Mouse (Mus musculus): ENCODE results near the gene Acsbg1. TPM values are rescaled to one million over a fixed set of nuclear protein-coding genes. Genes with fewer than 3 reads are reported as not detected.
A peak's percentile ranks its signal among the peaks of the same experiment; 100 is the strongest.

Acsbg1 gene
- 32.4 and 38.9 TPM in 2 replicates for polyA plus RNA-seq (2014; fragmentation: Nextera tagmentation; extraction: Ambion mirVana)

GRCm38 (mm10) chr9:54661605-54662377, at the start of gene Acsbg1:
Gene Acsbg1, minus strand, starts transcription at chr9:54661870.
- ATAC-seq (ENCODE audit: low FRiP score) (peak; percentile 84; the same call in 1 of the 2 replicates), DNase-seq (ENCODE audit: low spot score) (no peak)
- no peak within 1 kb of the TSS for H3K4me3 ChIP-seq (replicated peaks; ENCODE audit: low read length)
- H3K27ac ChIP-seq = 0 out of 2 replicates have a peak within 1 kb of the TSS, but pooled peaks have one; percentile 54
- no peaks in the 10 kb centered on the region for H3K36me3 ChIP-seq (replicated peaks; ENCODE audit: control insufficient read depth, insufficient read depth)
- peaks cover 4% of the 10 kb centered on the region; the same call in 1 of the 2 replicates for H3K4me1 ChIP-seq (replicated peaks; ENCODE audit: control insufficient read depth, insufficient read depth, low read length)
- H3K4me2 ChIP-seq (replicated peaks) = peak within 1 kb of the TSS; percentile 35
- H3K9ac ChIP-seq = no peak within 1 kb of the TSS
- H3K9me3 ChIP-seq (ENCODE audit: control insufficient read depth, low read length) = no peaks in the 10 kb centered on the region
- WGBS = 3% methylated on average over 10 of the region's 10 CpGs
- H3K27me3 ChIP-seq (ENCODE audit: control insufficient read depth, insufficient read depth, low read length) = no peaks in the 10 kb centered on the region

GRCm38 (mm10) chr9:54708085-54708484, 46.4 kb upstream of the Acsbg1 start:
- DNase-seq (ENCODE audit: low spot score) = no peak
- Histone ChIP-seq H3K4me3 (replicated peaks; ENCODE audit: low read length) (no peak overlapping the region), H3K36me3 (replicated peaks; ENCODE audit: control insufficient read depth, insufficient read depth) (peaks cover 29% of the 10 kb centered on the region), H3K27me3 (ENCODE audit: control insufficient read depth, insufficient read depth, low read length) (no peaks in the 10 kb centered on the region), H3K9me3 (ENCODE audit: control insufficient read depth, low read length) (no peaks in the 10 kb centered on the region), H3K9ac (no peak overlapping the region), H3K4me2 (replicated peaks) (no peak overlapping the region), H3K27ac (no peak overlapping the region), H3K4me1 (replicated peaks; ENCODE audit: control insufficient read depth, insufficient read depth, low read length) (no peaks in the 10 kb centered on the region)
- ATAC-seq (ENCODE audit: low FRiP score) = no peak
- 88% methylated on average over 5 of the region's 5 CpGs for WGBS

- Histone ChIP-seq H3K27ac (no peak overlapping the region), H3K4me3 (replicated peaks; ENCODE audit: low read length) (no peak overlapping the region), H3K27me3 (ENCODE audit: control insufficient read depth, insufficient read depth, low read length) (no peaks in the 10 kb centered on the region), H3K36me3 (replicated peaks; ENCODE audit: control insufficient read depth, insufficient read depth) (peaks cover 23% of the 10 kb centered on the region), H3K4me1 (replicated peaks; ENCODE audit: control insufficient read depth, insufficient read depth, low read length) (no peaks in the 10 kb centered on the region), H3K9ac (no peak overlapping the region), H3K4me2 (replicated peaks) (no peak overlapping the region), H3K9me3 (ENCODE audit: control insufficient read depth, low read length) (no peaks in the 10 kb centered on the region)
- 59% methylated on average over 8 of the region's 8 CpGs for WGBS
- ATAC-seq (ENCODE audit: low FRiP score) (no peak), DNase-seq (ENCODE audit: low spot score) (no peak)
Measured at GRCm38 (mm10) chr9:54707288-54707999, 45.8 kb upstream of the Acsbg1 start.

GRCm38 (mm10) chr9:54705561-54705960, 43.9 kb upstream of the Acsbg1 start:
- H3K9ac ChIP-seq = no peak overlapping the region
- H3K4me2 ChIP-seq (replicated peaks) = no peak overlapping the region
- H3K27me3 ChIP-seq (ENCODE audit: control insufficient read depth, insufficient read depth, low read length) = peaks cover 10% of the 10 kb centered on the region
- H3K4me1 ChIP-seq (replicated peaks; ENCODE audit: control insufficient read depth, insufficient read depth, low read length) = no peaks in the 10 kb centered on the region
- WGBS = 48% methylated on average over 1 of the region's 1 CpGs
- H3K4me3 ChIP-seq (replicated peaks; ENCODE audit: low read length) = no peak overlapping the region
- no peak overlapping the region for H3K27ac ChIP-seq
- no peak for DNase-seq (ENCODE audit: low spot score)
- H3K36me3 ChIP-seq (replicated peaks; ENCODE audit: control insufficient read depth, insufficient read depth) = 0 out of 2 replicates have a peak, but pooled peaks cover 4% of the 10 kb centered on the region
- no peak for ATAC-seq (ENCODE audit: low FRiP score)
- no peaks in the 10 kb centered on the region for H3K9me3 ChIP-seq (ENCODE audit: control insufficient read depth, low read length)

- H3K9me3 ChIP-seq (ENCODE audit: control insufficient read depth, low read length) = no peaks in the 10 kb centered on the region
- H3K4me2 ChIP-seq (replicated peaks) = no peak overlapping the region
- WGBS = 81% methylated on average over 5 of the region's 5 CpGs
- no peaks in the 10 kb centered on the region for H3K36me3 ChIP-seq (replicated peaks; ENCODE audit: control insufficient read depth, insufficient read depth)
- no peak overlapping the region for H3K9ac ChIP-seq
- H3K27me3 ChIP-seq (ENCODE audit: control insufficient read depth, insufficient read depth, low read length) = peaks cover 19% of the 10 kb centered on the region
- no peak overlapping the region for H3K4me3 ChIP-seq (replicated peaks; ENCODE audit: low read length)
- DNase-seq (ENCODE audit: low spot score) (no peak), ATAC-seq (ENCODE audit: low FRiP score) (no peak)
- H3K4me1 ChIP-seq (replicated peaks; ENCODE audit: control insufficient read depth, insufficient read depth, low read length) = peaks cover 5% of the 10 kb centered on the region; the same call in 1 of the 2 replicates
- H3K27ac ChIP-seq = no peak overlapping the region
Measured at GRCm38 (mm10) chr9:54704361-54704760, 42.7 kb upstream of the Acsbg1 start.

- Histone ChIP-seq H3K4me3 (replicated peaks; ENCODE audit: low read length) (no peak overlapping the region), H3K4me2 (replicated peaks) (no peak overlapping the region), H3K27me3 (ENCODE audit: control insufficient read depth, insufficient read depth, low read length) (peaks cover 33% of the 10 kb centered on the region), H3K9me3 (ENCODE audit: control insufficient read depth, low read length) (no peaks in the 10 kb centered on the region), H3K4me1 (replicated peaks; ENCODE audit: control insufficient read depth, insufficient read depth, low read length) (peaks cover 5% of the 10 kb centered on the region; the same call in 1 of the 2 replicates), H3K9ac (no peak overlapping the region), H3K27ac (no peak overlapping the region), H3K36me3 (replicated peaks; ENCODE audit: control insufficient read depth, insufficient read depth) (no peaks in the 10 kb centered on the region)
- whole genome bisulfite sequencing = 50% methylated on average over 2 of the region's 2 CpGs
- ATAC-seq (ENCODE audit: low FRiP score) (no peak), DNase-seq (ENCODE audit: low spot score) (no peak)
Measured at GRCm38 (mm10) chr9:54702581-54702980, 40.9 kb upstream of the Acsbg1 start.

- H3K4me2 ChIP-seq (replicated peaks) = peak overlapping the region; percentile 80; the same call in 1 of the 2 replicates
- WGBS = 82% methylated on average over 7 of the region's 7 CpGs
- DNase-seq (ENCODE audit: low spot score) (no peak), ATAC-seq (ENCODE audit: low FRiP score) (no peak)
- H3K9ac ChIP-seq = no peak overlapping the region
- peaks cover 5% of the 10 kb centered on the region; the same call in 1 of the 2 replicates for H3K4me1 ChIP-seq (replicated peaks; ENCODE audit: control insufficient read depth, insufficient read depth, low read length)
- peaks cover 40% of the 10 kb centered on the region for H3K27me3 ChIP-seq (ENCODE audit: control insufficient read depth, insufficient read depth, low read length)
- no peak overlapping the region for H3K4me3 ChIP-seq (replicated peaks; ENCODE audit: low read length)
- no peaks in the 10 kb centered on the region for H3K9me3 ChIP-seq (ENCODE audit: control insufficient read depth, low read length)
- no peak overlapping the region for H3K27ac ChIP-seq
- no peaks in the 10 kb centered on the region for H3K36me3 ChIP-seq (replicated peaks; ENCODE audit: control insufficient read depth, insufficient read depth)
Measured at GRCm38 (mm10) chr9:54700746-54701145, 39.1 kb upstream of the Acsbg1 start.

- Histone ChIP-seq H3K4me2 (replicated peaks) (peak overlapping the region; percentile 80), H3K27ac (no peak overlapping the region), H3K4me1 (replicated peaks; ENCODE audit: control insufficient read depth, insufficient read depth, low read length) (peaks cover 5% of the 10 kb centered on the region; the same call in 1 of the 2 replicates), H3K9ac (peak overlapping the region; percentile 83), H3K9me3 (ENCODE audit: control insufficient read depth, low read length) (no peaks in the 10 kb centered on the region), H3K4me3 (replicated peaks; ENCODE audit: low read length) (peak overlapping the region; percentile 75), H3K27me3 (ENCODE audit: control insufficient read depth, insufficient read depth, low read length) (peaks cover 40% of the 10 kb centered on the region), H3K36me3 (replicated peaks; ENCODE audit: control insufficient read depth, insufficient read depth) (no peaks in the 10 kb centered on the region)
- 29% methylated on average over 9 of the region's 9 CpGs for WGBS
- ATAC-seq (ENCODE audit: low FRiP score) = no peak
- no peak for DNase-seq (ENCODE audit: low spot score)
Measured at GRCm38 (mm10) chr9:54700174-54700475, 38.5 kb upstream of the Acsbg1 start.

GRCm38 (mm10) chr9:54699345-54700173, 37.9 kb upstream of the Acsbg1 start:
- Histone ChIP-seq H3K9me3 (ENCODE audit: control insufficient read depth, low read length) (no peaks in the 10 kb centered on the region), H3K9ac (peak overlapping the region; percentile 83), H3K36me3 (replicated peaks; ENCODE audit: control insufficient read depth, insufficient read depth) (no peaks in the 10 kb centered on the region), H3K4me3 (replicated peaks; ENCODE audit: low read length) (peak overlapping the region; percentile 75), H3K4me2 (replicated peaks) (peak overlapping the region; percentile 80), H3K27ac (no peak overlapping the region), H3K4me1 (replicated peaks; ENCODE audit: control insufficient read depth, insufficient read depth, low read length) (peaks cover 5% of the 10 kb centered on the region; the same call in 1 of the 2 replicates), H3K27me3 (ENCODE audit: control insufficient read depth, insufficient read depth, low read length) (peaks cover 40% of the 10 kb centered on the region)
- ATAC-seq (ENCODE audit: low FRiP score) = peak; percentile 78
- under 1% methylated on average over 90 of the region's 92 CpGs for WGBS
- DNase-seq (ENCODE audit: low spot score) = peak; percentile 69
